Mouse (Mus musculus): ENCODE measurements around the gene Steap2.

The Steap2 gene

DNA sequence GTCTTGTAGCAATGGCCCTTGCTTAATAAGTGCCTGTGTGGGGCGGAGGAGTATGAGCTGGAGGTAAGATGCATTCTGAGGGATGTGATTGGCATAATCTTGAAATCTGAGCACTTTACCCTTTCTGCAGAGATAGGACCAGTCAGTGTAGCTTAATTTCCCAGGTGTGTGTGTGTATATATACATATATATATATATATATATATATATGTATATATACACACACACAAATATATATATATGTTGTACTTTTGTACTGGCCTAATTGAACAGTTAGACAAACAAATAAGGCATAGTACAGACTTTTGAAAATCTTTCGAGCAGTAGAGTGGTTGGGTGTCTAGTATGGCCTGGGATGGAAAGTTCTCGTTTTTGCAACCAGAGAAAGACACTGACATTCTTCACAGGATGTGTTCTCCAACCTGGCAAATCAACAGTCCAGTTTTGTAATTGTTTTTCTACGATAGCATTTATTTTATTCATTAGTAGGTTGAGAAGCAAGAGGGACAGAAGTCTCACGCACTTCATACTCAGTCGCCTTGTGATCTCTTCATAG lies 29.9 kb downstream of the Steap2 start:
- no peak for DNase-seq (ENCODE audit: low spot score)

DNA sequence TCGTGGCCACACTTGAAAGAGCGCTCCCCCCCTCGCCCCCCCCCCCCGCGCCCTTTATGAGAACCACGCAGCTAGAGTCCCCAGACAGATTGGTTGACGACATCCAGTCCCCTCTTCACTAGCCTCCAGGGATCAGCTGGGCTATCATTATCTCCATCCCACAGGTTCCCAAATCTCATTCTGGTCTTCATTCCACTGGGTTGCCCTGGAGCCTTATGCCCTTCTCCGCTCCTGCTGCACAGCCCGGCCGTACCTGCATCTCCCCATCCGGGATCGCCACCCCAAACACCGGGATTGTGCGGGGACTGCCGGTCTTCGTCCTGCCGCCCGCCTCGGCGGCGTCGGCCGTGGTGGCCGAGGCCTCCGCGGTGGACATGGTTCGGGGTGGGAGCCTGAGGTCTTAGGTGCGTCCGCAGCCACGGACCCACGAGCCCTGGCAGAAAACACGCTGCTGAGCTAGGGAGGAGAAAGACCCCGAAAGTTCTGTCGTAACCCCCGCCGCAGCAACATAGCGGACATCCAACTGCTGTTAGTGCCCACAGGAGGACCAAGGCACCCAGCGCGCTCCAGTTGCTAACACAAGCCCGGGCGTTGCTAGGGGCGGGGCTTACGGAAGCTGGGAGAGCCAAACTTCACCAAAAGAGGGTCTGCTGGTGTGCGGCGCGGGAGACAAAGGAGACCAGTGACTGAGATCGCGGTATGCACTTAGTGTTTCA lies 30.6 kb downstream of the Steap2 start, which contains the start of gene Cfap69:
Cfap69 (minus strand) TSS at position 585 of the 716 bp plus-strand sequence.
- DNase-seq (ENCODE audit: low spot score): peak; percentile 85

DNA sequence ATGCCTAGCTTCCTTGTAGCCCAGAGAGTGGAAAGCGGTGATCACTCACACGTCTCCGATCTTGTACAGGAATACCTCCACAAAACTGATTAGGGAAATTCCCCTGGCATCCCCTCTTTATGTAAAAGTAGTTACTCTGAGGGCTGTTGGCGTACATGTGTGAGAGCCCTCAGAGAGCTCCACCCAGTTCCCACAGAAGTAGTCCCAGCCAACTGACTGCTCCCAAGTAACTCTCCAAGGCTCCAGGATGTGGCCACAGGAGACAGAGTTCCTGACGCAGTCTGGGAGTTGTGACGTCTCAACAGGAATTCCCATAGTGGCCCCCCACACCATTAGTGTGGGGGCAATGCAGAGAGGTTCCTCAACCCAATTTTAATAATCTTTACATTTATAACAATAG lies 31.3 kb downstream of the Steap2 start:
- DNase-seq (ENCODE audit: low spot score): no peak

DNA sequence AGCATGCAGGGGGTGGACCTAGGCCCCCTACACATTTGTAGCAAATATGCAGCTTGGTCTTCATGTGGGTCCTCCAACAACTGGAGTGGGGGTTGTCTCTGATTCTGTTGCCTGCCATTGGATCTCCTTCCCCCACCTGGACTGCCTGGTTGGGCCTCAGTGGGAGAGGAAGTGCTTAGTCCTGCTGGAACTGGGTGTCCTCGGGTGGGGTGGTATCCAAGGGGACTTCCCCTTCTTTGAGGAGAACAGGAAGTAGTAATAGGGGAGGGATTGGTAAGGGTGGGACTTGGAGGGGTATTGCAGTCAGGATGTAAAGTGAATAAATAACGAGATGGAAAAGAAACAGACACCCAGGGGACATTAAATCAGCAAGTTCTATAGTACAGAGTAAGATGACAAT lies 35.7 kb downstream of the Steap2 start:
- no peak for DNase-seq (ENCODE audit: low spot score)

DNA sequence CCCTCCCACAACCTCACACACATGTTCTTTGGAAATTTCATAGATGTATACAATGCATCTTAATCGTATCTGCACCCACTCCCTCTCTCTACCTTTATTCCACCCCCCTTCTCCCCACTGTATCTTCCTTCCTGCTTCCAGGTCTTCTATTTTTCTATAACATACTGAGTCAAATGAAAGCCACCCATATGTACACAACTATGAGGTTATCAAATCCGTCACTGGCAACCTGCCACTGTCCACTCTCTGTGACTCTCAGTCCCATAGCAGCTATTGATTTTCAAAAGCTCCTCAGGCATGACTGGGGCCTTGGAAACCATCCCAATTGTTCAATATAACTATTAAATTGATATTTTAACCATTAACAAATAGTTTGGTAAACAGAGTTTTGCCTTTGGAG lies 36.4 kb downstream of the Steap2 start:
- no peak for DNase-seq (ENCODE audit: low spot score)

DNA sequence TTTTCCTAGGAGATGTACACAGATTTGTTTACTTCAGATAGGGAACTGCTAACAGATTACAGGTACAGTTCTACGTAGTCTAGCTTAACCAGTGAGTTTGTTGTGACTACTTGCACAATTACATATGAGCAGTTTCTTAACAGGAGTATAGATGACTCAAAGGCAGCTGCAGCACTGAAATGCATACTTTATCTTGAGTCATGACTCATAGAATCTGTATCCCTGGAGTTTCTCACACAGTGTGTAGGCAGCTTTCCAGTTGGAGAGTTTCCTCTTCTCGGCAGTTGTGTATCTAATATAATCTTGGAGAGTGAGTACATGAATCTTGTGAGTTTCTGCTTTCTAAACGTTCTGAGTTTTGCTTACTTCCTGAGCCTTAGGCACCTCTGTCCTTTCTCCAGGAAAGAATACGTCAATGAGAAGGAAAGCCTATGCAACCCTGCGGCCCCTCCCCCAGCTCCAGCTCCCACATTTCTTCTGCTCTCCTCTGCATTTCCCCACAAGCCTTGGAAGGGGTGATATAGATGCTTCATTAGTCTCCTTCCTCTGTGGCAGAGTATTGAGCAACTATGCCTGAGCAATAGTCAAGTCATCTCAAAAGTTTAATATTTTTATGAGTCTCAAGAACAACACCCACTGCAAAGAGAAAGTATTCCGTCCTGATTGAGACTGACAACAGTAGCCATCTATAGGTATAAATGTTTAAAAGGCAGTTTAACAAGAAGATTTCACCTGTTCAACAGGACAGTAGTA lies 45.4 kb downstream of the Steap2 start:
- DNase-seq (ENCODE audit: low spot score): peak; percentile 61

DNA sequence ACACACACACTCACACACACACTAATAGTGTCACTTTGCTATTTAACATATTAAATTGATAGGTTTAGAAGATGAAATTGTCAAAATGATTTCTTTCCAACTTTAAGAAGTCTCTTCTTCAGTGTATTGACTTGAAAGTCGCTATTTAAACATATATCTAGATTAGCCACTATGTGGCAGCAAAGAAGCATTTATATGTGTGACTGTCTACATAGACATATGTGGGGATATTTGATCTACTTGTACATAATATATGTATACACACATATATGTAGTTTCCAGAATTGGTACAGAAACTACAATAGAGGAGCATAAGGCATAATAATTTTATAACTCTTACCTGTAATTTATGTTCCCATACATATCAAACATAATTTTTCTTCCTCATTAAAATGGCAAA lies 48.2 kb downstream of the Steap2 start:
- peak; percentile 60 for DNase-seq (ENCODE audit: low spot score)

DNA sequence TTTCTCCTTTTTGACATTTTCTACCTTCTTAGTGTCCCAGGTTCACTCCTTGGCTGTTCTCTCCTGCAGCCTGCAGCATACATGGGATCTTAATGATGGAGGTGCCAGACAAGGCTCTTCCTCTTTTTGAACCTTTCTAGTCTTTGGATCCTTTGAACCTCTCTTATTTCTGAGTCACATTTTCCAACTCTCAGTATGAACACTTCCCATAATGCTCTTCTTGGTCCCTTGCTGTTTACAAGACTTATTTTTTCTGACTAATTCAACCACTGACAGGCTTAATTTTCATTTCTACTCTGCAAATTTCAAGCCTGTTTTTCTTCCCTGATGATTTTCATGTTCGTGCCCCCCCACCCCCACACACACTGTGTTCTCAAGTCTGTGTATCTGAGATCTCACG lies 55.9 kb downstream of the Steap2 start:
- DNase-seq (ENCODE audit: low spot score): no peak

DNA sequence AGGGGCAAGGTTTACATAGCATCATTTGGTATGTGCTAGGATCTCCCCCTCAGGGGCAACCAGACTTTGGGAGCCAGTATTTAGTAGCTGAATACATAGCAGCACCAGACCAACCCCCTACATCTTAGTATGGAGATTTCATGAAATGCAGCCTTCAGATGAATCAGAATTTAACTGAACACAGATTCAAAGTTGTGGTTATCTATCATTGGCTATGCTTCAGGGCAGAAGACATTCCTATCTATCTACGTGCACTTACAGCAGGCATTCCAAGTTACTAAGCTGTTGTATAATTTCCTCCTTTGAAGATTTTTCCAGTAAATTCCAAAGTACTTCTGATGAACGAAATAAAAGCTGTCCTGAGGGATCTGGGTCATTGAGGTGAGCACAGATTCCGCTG lies 68.9 kb downstream of the Steap2 start:
- no peak for DNase-seq (ENCODE audit: low spot score)

DNA sequence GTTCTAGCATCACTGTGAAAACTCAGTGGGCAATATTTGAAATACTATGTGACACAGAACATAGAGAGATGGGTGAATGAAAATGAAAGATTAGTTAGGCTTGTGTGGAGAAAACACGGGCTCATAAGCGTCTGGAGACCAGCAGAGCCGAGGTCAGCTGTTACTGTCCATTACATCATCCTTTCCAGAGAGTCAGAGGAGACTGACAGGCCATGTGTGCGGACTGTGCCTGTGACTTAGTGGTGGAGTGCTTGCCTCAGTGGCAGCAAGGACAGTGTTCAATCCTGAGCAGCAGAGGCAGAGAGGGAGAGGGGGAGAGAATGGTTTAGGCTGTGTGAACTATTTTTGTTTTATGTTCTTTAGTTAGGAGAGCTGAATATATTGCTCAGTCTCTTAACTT lies 76.0 kb downstream of the Steap2 start:
- peak; percentile 84 for DNase-seq (ENCODE audit: low spot score)
